Mouse (Mus musculus) liver, embryonic 14.5 days (tissue): ENCODE results near the gene Hmx2. TPM values are rescaled to one million over a fixed set of nuclear protein-coding genes. Genes with fewer than 3 reads are reported as not detected.

ENCODE experiments used
- ATAC-seq: fragments of 200-750 bp; cut with Nextera tagmentation; 2 replicates; pipeline ENCODE4 v1.8.0; 2017; ENCODE audit warnings: moderate number of reproducible peaks, mild to moderate bottlenecking, moderate library complexity; ENCODE audit not compliant: insufficient read depth
- DNase-seq, 3 experiments: peaks; one replicate each; pipeline ENCODE4 v3.0.0-alpha.2; 2012 to 2013; ENCODE audit warnings: low read depth in 3 of 3, low spot score in 3 of 3
- H3K27ac ChIP-seq: fragments of 300-500 bp; sonication (generic); 2 replicates; pipeline ENCODE4 v1.5.1; 2014; ENCODE audit warnings: moderate library complexity, mild to moderate bottlenecking, control low read depth, inconsistent platforms
- H3K27me3 ChIP-seq: fragments of 300-500 bp; sonication (generic); 2 replicates; pipeline ENCODE4 v1.6.1; 2014; ENCODE audit warnings: mild to moderate bottlenecking, low read length, moderate library complexity; ENCODE audit not compliant: control insufficient read depth, insufficient read depth
- H3K36me3 ChIP-seq: fragments of 300-500 bp; sonication (generic); replicated peaks from 2 replicates; pipeline ENCODE4 v1.6.1; 2014; ENCODE audit warnings: low read depth; ENCODE audit not compliant: control insufficient read depth, insufficient read depth
- H3K4me1 ChIP-seq, 2 experiments: fragments of 200-500 bp in 1 of 2; fragments of 300-500 bp in 1 of 2; sonication (generic) in 1 of 2; replicated peaks; 2 replicates each; pipeline ENCODE4 v1.6.1; 2012 to 2014; ENCODE audit warnings: antibody characterized with exemption in 1 of 2, inconsistent platforms in 1 of 2, low read length in 1 of 2; ENCODE audit not compliant: control insufficient read depth in 2 of 2, insufficient read depth in 2 of 2
- H3K4me2 ChIP-seq: fragments of 300-500 bp; sonication (generic); 2 replicates; pipeline ENCODE4 v1.6.1; 2014; ENCODE audit warnings: low read depth, mild to moderate bottlenecking, control low read depth, moderate library complexity
- H3K4me3 ChIP-seq, 2 experiments: fragments of 200-500 bp in 1 of 2; fragments of 300-500 bp in 1 of 2; sonication (generic) in 1 of 2; 2 replicates each; pipeline ENCODE4 v1.5.1; 2012 to 2014; ENCODE audit warnings: low read depth in 2 of 2, low read length in 2 of 2, mild to moderate bottlenecking in 2 of 2, control low read depth in 1 of 2, inconsistent platforms in 1 of 2, moderate library complexity in 1 of 2; ENCODE audit not compliant: insufficient read depth in 1 of 2
- H3K9ac ChIP-seq: fragments of 300-500 bp; sonication (generic); replicated peaks from 2 replicates; pipeline ENCODE4 v1.6.1; 2014; ENCODE audit warnings: mild to moderate bottlenecking, control low read depth, moderate library complexity
- H3K9me3 ChIP-seq: fragments of 300-500 bp; sonication (generic); 2 replicates; pipeline ENCODE4 v1.6.1; 2016; ENCODE audit warnings: low read length, mixed read lengths; ENCODE audit not compliant: control insufficient read depth
- CTCF ChIP-seq: IDR thresholded peaks from 2 replicates; pipeline ENCODE4 v1.5.1; 2016; ENCODE audit warnings: antibody characterized with exemption, low read depth, control low read depth
- EP300 ChIP-seq: IDR thresholded peaks from 2 replicates; pipeline ENCODE4 v1.6.1; 2016; ENCODE audit warnings: antibody characterized with exemption, low read depth
- WGBS: fragments of 180-500 bp; shearing (Covaris S2); extraction: QIAGEN DNeasy Blood & Tissue Kit; methylation state at CpG from one replicate; pipeline ENCODE4 v1.1.7; 2014; ENCODE audit not compliant: insufficient replicate concordance; 5-methylcytosine and 5-hydroxymethylcytosine counted together
- polyA plus RNA-seq, 2 experiments: library from polyadenylated mRNA; depleted of rRNA in 1 of 2; stranded (reverse) in 1 of 2; unstranded in 1 of 2; fragments of >200 nt; fragmentation: Nextera tagmentation in 1 of 2; extraction: Ambion mirVana in 1 of 2; gene quantifications; 2 replicates each; pipeline versions ENCODE4 v1.2.1 to v1.2.3; 2012 to 2014

The Hmx2 gene
- polyA plus RNA-seq, 2 experiments = not detected

DNA sequence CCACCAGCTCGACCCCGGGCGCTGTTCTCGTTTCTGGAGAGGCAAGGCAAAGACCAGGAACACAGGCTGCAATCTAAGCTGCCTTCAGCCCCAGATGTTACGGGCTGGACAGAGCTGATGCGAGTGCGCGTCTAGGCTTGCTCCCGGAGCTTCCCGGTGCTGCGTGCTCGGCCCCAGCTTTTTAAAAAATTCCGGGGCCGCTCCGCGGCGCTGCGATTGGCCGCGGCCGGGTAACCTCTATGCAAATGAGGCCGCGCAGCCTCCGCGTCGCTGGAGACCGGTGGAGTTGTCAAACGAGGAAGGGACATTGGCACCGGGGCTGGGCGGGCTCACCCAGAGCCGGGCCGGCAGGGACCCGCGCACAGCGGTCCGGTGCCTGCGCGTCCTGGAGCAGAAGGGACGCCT, 5.2 kb downstream of the Hmx2 start:
- no peak for DNase-seq
- H3K9ac ChIP-seq = no peak overlapping the region
- 0 out of 2 replicates have a peak, but pooled peaks have one; percentile 32 for ATAC-seq

DNA sequence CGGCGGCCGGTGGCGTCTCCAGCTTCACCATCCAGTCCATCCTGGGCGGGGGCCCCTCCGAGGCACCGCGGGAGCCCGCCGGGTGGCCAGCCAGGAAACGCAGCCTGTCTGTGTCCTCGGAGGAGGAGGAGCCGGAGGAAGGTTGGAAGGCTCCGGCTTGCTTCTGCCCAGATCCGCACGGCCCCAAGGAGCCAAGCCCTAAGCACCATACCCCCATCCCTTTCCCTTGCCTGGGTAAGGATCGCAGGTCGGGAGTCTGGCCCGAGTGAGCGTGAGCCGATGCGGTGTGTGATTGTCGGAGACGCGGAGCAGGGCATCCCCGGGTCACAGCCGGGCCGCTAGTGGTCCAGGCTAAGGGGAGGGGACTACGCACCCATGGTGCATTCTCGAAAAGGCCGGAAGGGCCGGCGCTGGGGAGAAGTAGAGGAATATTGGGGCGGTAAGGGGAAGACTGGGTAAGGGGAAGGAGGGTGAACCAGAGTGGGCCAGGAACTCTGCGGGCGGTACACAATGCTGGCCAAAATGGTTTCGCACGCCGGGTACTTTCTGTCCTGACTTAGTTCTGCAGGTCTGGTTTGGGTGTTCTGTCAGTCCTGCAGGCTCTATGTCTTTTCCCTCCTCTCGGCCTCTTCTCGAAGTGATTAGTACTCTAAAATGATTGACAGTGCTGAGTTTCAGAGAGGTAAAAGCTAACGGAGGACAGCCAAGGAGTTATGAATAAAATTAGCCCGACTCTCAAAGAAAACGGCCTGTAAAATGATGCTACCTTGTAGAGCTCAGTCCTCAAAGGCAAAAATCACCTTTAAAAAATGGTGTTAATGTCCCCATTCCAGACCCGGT, 6.0 kb downstream of the Hmx2 start:
- Histone ChIP-seq H3K4me1 (0 out of 4 replicates have a peak, but pooled peaks cover 0 to 2% of the 10 kb centered on the region in 2 experiments), H3K27me3 (peaks cover 100% of the 10 kb centered on the region), H3K9ac (no peak overlapping the region), H3K4me2 (no peak overlapping the region), H3K4me3 (peak overlapping the region in 1 of 2 experiments; percentile 1; a peak in 1 of 4 replicates), H3K36me3 (no peaks in the 10 kb centered on the region), H3K9me3 (no peaks in the 10 kb centered on the region), H3K27ac (no peak overlapping the region)
- ATAC-seq (no peak), DNase-seq (no peak)
- TF ChIP-seq CTCF (no peak), EP300 (no peak)
- 2% methylated on average over 45 of the region's 45 CpGs for WGBS

More for the DNA sequence above, 5.2 kb downstream of the Hmx2 start:
- no peak for TF ChIP-seq CTCF
- TF ChIP-seq EP300 = no peak
- no peaks in the 10 kb centered on the region for H3K9me3 ChIP-seq
- H3K4me3 ChIP-seq = peak overlapping the region in 1 of 2 experiments; percentile 21; a peak in 2 of 4 replicates
- no peaks in the 10 kb centered on the region for H3K4me1 ChIP-seq
- WGBS = under 1% methylated on average over 37 of the region's 39 CpGs
- H3K36me3 ChIP-seq = no peaks in the 10 kb centered on the region
- H3K27ac ChIP-seq = no peak overlapping the region
- peaks cover 99% of the 10 kb centered on the region for H3K27me3 ChIP-seq
- H3K4me2 ChIP-seq = 0 out of 2 replicates have a peak overlapping the region, but pooled peaks have one; percentile 11

DNA sequence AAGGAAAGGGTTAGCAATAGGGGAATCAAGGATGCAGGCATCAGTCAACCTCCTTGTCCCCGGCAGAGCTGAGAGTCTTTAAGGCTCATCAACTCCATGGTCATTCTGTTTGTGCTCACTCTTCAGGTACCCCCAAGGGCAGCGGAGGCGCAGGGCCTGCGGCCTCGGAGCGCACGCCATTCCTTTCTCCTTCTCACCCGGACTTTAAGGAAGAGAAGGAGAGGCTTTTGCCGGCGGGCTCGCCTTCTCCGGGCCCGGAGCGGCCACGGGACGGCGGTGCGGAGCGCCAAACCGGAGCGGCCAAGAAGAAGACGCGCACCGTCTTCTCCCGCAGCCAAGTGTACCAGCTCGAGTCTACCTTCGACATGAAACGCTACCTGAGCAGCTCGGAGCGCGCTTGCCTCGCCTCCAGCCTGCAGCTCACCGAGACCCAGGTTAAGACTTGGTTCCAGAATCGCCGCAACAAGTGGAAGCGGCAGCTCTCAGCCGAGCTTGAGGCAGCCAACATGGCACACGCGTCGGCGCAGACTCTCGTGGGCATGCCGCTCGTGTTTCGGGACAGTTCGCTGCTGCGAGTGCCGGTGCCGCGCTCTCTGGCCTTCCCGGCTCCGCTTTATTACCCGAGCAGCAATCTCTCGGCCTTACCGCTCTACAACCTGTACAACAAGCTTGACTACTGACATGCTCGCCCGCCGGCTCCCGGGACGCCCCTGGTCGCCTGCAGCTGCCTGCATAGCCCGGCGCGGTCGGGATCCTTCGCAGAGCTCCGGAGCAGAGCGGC, 6.9 kb downstream of the Hmx2 start:
- Histone ChIP-seq H3K36me3 (no peaks in the 10 kb centered on the region), H3K9me3 (no peaks in the 10 kb centered on the region), H3K4me3 (no peak overlapping the region), H3K27me3 (peaks cover 91% of the 10 kb centered on the region), H3K9ac (no peak overlapping the region), H3K4me1 (0 out of 4 replicates have a peak, but pooled peaks cover 0 to 4% of the 10 kb centered on the region in 2 experiments), H3K27ac (no peak overlapping the region), H3K4me2 (no peak overlapping the region)
- no peak for TF ChIP-seq EP300
- no peak for TF ChIP-seq CTCF
- ATAC-seq = no peak
- 2% methylated on average over 68 of the region's 68 CpGs for WGBS
- no peak for DNase-seq

DNA sequence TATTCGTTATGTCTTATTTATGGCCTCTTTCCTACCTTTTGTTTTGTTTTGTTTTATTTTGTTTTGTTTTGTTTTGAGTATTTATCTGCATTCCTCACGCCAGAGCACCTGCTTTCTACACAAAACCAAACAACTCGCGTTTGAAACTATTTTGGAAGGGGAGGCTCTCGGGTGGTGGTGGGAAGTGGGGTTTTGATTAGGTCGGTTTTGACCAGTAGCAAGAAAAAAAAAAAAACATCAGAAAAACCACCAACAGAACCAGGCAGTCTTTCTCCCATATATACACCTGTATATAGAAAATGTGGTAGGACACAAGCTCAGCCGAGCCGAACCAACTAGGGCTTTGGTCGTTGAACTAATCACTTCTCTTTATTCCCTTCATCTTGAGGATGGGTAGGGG, 7.5 kb downstream of the Hmx2 start:
- Histone ChIP-seq H3K27me3 (peaks cover 85% of the 10 kb centered on the region), H3K27ac (no peak overlapping the region), H3K4me3 (no peak overlapping the region), H3K9ac (no peak overlapping the region), H3K4me1 (0 out of 4 replicates have a peak, but pooled peaks cover 0 to 4% of the 10 kb centered on the region in 2 experiments), H3K9me3 (no peaks in the 10 kb centered on the region), H3K36me3 (no peaks in the 10 kb centered on the region), H3K4me2 (no peak overlapping the region)
- WGBS = 2% methylated on average over 9 of the region's 9 CpGs
- TF ChIP-seq EP300 (no peak), CTCF (no peak)
- no peak for DNase-seq
- no peak for ATAC-seq
